Mouse (Mus musculus): Measurements from ENCODE around the gene Ppdpf.

DNA sequence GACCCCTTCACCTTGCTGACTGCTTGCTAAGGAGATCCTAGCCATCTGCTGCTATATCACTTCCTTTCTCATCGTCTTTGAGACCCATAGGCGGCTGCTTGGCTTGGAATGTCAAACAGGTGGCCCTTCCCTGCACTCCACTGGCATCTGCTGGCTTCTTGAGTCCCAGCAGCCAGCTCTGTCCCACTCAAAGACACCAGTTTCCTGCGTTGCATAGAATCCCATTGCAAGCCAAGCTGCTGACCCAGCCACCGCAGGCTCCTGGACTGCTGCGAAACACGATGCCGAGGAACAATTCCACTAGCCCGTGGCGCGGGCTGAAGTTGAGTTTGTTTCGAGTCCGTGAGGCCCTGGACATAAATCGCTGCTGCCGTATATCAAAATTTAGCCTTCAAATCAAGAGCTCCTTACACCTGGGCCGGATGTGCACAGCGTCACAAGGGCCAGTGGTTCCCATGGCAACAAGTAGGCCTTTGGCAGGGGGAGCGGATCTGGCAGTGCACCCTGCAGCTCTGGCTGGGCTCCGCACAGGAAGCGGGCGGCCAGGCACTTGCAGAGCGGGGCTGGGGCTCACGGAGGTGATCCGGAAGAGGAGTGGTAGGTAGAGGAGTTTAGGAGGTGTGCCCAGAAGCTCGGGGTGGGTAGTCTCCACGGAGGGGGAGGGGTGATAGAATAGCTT lies 32.6 kb downstream of the Ppdpf start, which contains the start of gene Fndc11:
- TF ChIP-seq CTCF (IDR thresholded peaks at IDR 0.05; ENCODE audit: low read depth) = peak; percentile 20; the same call in 1 of the 2 replicates
- no peak for TF ChIP-seq EP300 (IDR thresholded peaks at IDR 0.05; ENCODE audit: low read depth)

Data from liver, embryonic 14.5 days (tissue).